Mouse (Mus musculus) ES-CJ7 (cell line): Measurements from ENCODE around the gene Zfp503.

Source experiments
- DNase-seq: peaks from one replicate; pipeline ENCODE4 v3.0.0; 2011; ENCODE audit warnings: low read depth, low spot score

The Zfp503 gene

DNA sequence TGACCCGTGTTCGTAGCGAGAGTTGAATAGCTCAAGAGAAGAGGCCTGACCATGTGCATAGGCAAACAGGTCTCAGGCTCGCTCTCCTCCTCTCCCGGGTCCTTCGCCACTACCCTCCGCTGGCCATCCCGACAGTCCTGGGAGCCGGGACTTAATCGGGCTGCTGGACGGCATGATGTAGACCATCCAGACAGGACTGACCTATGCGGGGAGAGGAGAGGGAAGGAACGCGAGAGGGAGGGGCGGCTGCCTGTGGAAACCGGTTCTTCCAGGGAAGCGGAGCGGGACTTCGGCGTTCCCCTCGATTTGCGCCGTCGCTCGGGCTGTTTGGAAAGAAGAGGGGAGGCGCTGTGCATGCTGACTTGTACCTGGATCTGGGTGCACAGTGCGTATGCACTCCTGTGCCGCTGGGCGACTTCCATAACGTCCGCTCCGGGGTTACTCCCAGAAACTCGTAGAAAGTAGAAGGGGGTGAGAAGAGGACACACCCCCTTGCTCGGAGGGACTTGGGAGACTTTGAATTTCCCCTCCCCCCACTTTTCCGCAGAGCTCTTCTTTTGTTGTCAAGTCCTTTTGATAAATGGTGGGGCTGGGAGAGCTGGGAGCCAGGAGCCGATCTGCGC, at the start of gene Zfp503:
TSS of gene Zfp503 (minus strand) at position 311 of the 623 bp plus-strand sequence.
- DNase-seq, result peak; percentile 90

- no peak for DNase-seq
Observed at GRCm38 (mm10) chr14:22037498-22038131, 48.2 kb upstream of the Zfp503 start.

DNA sequence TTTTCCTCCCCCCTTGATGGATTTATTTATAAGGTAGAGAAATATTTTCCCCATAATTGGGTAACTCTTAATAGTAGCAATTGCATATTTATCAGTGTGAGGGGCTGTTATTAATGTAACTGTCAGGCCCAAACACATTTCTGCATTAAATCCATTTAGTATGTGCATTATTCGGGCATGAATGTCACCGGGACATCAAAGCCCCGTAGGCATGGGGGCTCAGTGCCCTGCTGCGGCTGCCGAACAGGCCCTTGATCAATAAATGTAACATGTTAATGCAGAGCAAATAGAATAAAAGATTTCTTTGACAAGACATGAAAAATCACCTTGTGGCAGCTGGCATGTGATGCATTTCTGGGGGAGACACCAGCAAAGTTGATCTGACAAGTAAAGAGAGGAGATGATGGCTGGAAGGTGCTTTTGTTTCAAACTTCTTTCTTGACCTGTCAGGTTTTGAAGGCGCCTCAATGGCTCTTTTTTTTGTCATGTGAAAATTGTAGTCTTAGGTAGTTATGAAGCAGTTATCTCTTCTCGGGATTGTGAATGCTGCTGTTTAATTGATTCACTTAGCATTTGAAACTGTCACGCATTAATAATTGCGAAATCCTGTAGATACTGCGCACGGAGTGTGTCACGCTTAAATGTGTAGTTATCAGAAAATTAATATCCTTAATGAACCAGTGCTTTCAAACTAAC, 47.5 kb upstream of the Zfp503 start:
- no peak for DNase-seq

DNA sequence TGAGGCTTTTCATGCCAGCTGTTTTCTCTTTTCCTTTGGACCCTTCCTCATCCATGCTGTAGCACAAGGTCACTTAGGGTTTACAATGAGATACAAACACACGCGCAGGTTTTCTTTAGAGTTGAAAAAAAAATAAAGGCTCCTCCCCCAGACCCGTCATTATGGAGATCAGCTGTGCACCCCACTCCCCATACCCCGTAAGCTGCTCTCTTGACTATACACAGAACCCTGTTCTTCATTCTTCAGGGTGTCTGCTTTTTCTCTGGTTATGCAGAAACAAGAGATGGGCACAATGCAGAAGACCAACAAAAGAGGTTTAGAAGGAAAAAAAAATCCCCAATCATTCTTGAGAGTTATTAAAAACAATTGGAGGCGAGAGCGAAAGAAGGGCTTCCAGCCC, 46.9 kb upstream of the Zfp503 start:
- no peak for DNase-seq

DNA sequence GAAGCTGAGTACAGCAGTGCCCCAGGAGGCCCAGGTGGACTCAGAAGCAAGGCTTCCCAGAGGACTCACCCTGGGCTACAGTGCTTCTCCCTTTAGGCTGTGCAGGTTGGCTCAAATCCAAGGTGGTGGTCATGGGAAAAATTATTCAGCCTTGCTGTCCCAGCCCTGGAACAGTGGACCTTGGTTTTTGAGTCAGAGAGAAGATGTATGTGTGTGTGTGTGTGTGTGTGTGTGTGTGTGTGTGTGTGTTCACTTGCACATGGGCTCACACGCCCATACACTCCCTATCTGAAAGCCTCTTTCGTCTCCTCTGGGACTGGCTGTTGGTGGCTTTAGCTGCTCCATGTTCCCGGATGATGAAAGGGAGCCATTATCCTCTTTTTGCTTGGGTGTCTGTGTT, 46.5 kb upstream of the Zfp503 start:
- no peak for DNase-seq

DNA sequence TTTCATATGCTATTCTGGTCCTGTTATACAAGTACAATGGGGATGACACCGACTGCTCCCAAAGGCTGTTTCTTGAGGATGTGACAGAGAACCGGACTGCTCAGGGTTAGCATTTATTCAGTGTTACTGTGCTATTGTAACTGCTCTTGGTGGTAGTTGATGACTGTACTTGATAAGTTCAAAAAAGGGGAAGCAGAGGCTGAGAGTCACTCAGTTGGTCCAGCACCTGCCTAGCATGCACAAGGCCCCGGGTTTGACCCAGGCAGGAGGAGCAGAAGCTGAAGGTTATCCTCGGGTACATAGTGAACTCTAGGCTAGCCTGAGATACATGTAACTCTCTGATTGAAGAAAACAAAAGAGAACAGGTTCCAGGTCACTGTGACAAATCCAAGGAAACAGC, 34.1 kb upstream of the Zfp503 start:
- no peak for DNase-seq

GRCm38 (mm10) chr14:22020885-22021284, 31.5 kb upstream of the Zfp503 start:
- DNase-seq, result peak; percentile 33

- DNase-seq, result no peak
Observed at GRCm38 (mm10) chr14:22019949-22020845, 30.8 kb upstream of the Zfp503 start.

GRCm38 (mm10) chr14:22019252-22019948, 30.0 kb upstream of the Zfp503 start, which contains the start of gene Lrmda:
TSS of gene Lrmda (plus strand) at chr14:22019712.
- no peak for DNase-seq

GRCm38 (mm10) chr14:22017011-22017410, 27.6 kb upstream of the Zfp503 start:
- no peak for DNase-seq

DNA sequence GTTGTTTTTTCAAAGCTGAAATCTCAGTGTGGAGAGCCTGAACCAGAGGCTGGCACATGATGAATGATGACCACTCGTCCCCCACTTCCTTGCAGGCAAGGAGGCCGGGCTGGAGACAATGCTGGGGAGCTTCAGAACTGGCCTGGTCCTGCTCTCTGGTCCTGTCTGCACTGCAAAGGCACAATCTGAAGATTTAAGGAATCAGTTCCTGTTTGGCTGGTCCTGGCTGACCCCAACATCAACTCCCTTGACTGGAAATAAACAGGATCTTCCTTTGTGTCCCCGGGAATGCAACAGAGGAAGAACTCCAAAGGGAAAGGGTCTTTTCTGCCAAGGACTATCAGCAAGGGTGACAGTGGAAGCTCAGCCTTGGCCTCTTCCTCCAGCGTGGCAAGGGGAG, 25.4 kb upstream of the Zfp503 start:
- no peak for DNase-seq

DNA sequence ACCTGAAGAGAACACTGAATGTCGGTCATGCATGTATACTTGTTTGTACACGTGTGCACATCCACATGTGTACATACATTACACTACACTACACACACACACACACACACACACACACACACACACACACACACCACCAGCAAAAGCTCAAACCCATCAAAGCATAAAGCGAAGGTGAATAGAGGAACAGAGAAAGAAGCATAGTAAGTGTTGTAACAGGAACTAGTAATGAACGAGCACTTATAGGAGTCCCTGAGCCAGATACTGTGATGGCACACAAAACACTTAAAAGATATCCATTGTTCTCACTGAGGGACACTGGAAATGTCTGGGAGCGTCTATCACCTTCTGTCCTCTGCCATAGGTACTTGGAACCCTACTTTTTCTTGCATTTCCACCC, 24.9 kb upstream of the Zfp503 start:
- no peak for DNase-seq

DNA sequence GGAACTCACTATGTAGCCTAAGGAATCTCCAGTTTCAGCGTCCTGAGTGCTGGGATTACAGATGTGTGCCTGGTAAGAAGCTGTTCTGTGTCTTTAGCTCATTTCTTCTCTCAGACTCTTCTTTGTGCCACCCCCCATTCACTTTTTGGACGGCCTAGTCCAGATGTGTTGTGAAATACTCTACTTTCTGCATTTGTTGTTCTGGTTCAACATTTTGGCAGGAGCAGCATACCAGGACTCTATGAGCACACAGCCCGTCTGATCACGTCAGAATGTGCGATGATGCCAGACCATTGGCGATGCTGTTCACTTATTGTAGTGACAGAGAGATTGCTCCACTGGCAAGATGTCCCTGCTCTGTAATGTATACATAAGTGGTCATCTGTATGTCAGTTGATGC, 17.6 kb upstream of the Zfp503 start:
- DNase-seq, result no peak

DNA sequence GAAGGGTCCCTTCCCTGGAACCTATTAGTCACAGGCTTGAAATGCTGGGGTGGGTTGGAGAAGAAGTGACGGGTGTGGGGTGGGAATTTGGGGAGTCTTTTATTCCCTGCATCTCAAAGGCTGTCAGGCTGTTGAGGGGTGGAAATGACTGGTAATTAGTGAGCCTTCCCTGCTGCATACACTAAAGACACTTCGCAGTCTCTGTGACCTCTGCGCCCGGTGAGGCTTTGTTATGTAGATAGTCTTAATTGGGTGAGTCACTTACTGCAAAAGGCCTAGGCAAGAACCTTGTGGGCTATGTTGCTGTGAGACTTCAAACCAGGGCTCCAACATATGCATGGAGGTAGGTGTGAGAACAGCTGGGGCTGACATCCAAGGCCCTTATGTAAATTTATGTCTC, 15.5 kb upstream of the Zfp503 start:
- peak; percentile 83 for DNase-seq

DNA sequence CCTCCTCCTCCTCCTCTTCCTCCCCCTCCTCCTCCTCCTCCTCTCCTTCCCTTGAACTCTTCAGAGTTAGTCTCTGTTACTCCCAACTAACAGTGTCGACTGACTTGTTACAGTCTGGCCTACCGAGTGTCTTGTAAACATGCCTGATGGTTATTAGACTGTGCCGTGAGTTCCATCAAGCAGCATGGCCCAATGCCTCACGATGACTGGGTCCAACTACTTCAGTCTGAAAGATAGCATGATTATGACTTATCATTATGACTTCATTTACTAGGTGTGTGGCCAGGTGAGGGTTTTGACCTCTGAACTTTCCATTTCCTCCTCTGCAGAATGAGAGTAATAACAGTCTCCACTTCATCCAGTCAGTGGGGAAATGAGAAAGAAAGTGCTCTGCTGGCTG, 14.2 kb upstream of the Zfp503 start:
- no peak for DNase-seq

DNA sequence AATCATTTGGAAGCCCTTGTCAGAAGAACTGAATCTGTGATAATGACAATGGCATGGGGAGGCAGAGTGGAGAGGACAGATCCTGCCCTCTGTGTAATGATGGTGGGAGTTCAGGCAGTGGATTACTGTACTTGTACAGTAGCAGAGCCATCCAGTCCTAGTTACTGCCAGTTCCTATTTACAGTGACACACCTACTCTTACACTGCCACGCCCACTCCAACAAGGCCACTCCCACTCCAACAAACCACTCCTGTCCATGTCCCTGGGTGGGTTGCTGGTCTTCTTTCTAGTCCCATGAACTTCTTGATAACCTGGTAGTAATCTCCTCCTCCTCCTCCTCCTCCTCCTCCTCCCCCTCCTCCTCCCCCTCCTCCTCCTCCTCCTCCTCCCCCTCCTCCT, 13.8 kb upstream of the Zfp503 start:
- DNase-seq, result no peak

- no peak for DNase-seq
Observed at GRCm38 (mm10) chr14:21999588-21999987, 10.2 kb upstream of the Zfp503 start.

GRCm38 (mm10) chr14:21995031-21995754, 5.8 kb upstream of the Zfp503 start:
- DNase-seq, result peak; percentile 77

- no peak for DNase-seq
Observed at GRCm38 (mm10) chr14:21994061-21994990, 4.9 kb upstream of the Zfp503 start.
